Mouse (Mus musculus): ENCODE data around the gene Pigg. TPM values are rescaled to one million over a fixed set of nuclear protein-coding genes. Genes with fewer than 3 reads are reported as not detected.
"Not testable (repeated sequence)": the region's sequence is repeated elsewhere in the genome, so short reads cannot be mapped to it uniquely, and the experiment has no call there.

Gene Pigg
- polyA plus RNA-seq (2014; fragmentation: Nextera tagmentation; extraction: Ambion mirVana): 2.9 and 3.3 TPM in 2 replicates

- Histone ChIP-seq H3K4me2 (ENCODE audit: low read depth, low read length) (peak within 1 kb of the TSS; percentile 82), H3K9me3 (ENCODE audit: control insufficient read depth, low read length) (no peaks in the 10 kb centered on the region), H3K4me3 (ENCODE audit: low read depth, low read length) (peak within 1 kb of the TSS; percentile 57), H3K27me3 (ENCODE audit: control insufficient read depth, insufficient read depth, low read length) (no peaks in the 10 kb centered on the region), H3K4me1 (ENCODE audit: control insufficient read depth, insufficient read depth, low read length) (peaks cover 4% of the 10 kb centered on the region; the same call in 1 of the 2 replicates), H3K36me3 (ENCODE audit: control insufficient read depth, insufficient read depth, low read length) (no peaks in the 10 kb centered on the region), H3K27ac (ENCODE audit: low read depth, low read length) (peak within 1 kb of the TSS; percentile 64), H3K9ac (replicated peaks; ENCODE audit: low read depth, low read length) (peak within 1 kb of the TSS; percentile 80)
- peak; percentile 100 for ATAC-seq (ENCODE audit: low read depth)
- WGBS: under 1% methylated on average over 55 of the region's 57 CpGs
These were observed at the start of gene Pigg for GRCm38 (mm10) chr5:108312224-108313064. Gene Pigg, plus strand, starts transcription at chr5:108312609.

- H3K27ac ChIP-seq (ENCODE audit: low read depth, low read length): no peak overlapping the region
- H3K4me1 ChIP-seq (ENCODE audit: control insufficient read depth, insufficient read depth, low read length): no peaks in the 10 kb centered on the region
- H3K27me3 ChIP-seq (ENCODE audit: control insufficient read depth, insufficient read depth, low read length): no peaks in the 10 kb centered on the region
- 50% methylated on average over 4 of the region's 4 CpGs for WGBS
- no peak; the same call in 1 of the 2 replicates for ATAC-seq (ENCODE audit: low read depth)
- H3K4me3 ChIP-seq (ENCODE audit: low read depth, low read length): no peak overlapping the region
- H3K9me3 ChIP-seq (ENCODE audit: control insufficient read depth, low read length): no peaks in the 10 kb centered on the region
- H3K4me2 ChIP-seq (ENCODE audit: low read depth, low read length): no peak overlapping the region
- H3K9ac ChIP-seq (replicated peaks; ENCODE audit: low read depth, low read length): no peak overlapping the region
- no peaks in the 10 kb centered on the region for H3K36me3 ChIP-seq (ENCODE audit: control insufficient read depth, insufficient read depth, low read length)
These were observed 49.7 kb upstream of the Pigg start for GRCm38 (mm10) chr5:108262722-108263121.

GRCm38 (mm10) chr5:108263785-108264184, 48.6 kb upstream of the Pigg start:
- 85% methylated on average over 1 of the region's 1 CpGs for WGBS
- H3K4me3 ChIP-seq (ENCODE audit: low read depth, low read length); H3K9ac ChIP-seq (replicated peaks; ENCODE audit: low read depth, low read length); H3K27me3 ChIP-seq (ENCODE audit: control insufficient read depth, insufficient read depth, low read length); H3K36me3 ChIP-seq (ENCODE audit: control insufficient read depth, insufficient read depth, low read length); ATAC-seq (ENCODE audit: low read depth); H3K4me1 ChIP-seq (ENCODE audit: control insufficient read depth, insufficient read depth, low read length); H3K4me2 ChIP-seq (ENCODE audit: low read depth, low read length); H3K27ac ChIP-seq (ENCODE audit: low read depth, low read length); H3K9me3 ChIP-seq (ENCODE audit: control insufficient read depth, low read length): not testable (repeated sequence)

GRCm38 (mm10) chr5:108266990-108267389, 45.4 kb upstream of the Pigg start:
- H3K9ac ChIP-seq (replicated peaks; ENCODE audit: low read depth, low read length): no peak overlapping the region
- H3K4me2 ChIP-seq (ENCODE audit: low read depth, low read length): no peak overlapping the region
- no peak overlapping the region for H3K4me3 ChIP-seq (ENCODE audit: low read depth, low read length)
- H3K9me3 ChIP-seq (ENCODE audit: control insufficient read depth, low read length): no peaks in the 10 kb centered on the region
- no peaks in the 10 kb centered on the region for H3K27me3 ChIP-seq (ENCODE audit: control insufficient read depth, insufficient read depth, low read length)
- H3K36me3 ChIP-seq (ENCODE audit: control insufficient read depth, insufficient read depth, low read length): no peaks in the 10 kb centered on the region
- peaks cover 16% of the 10 kb centered on the region; the same call in 1 of the 2 replicates for H3K4me1 ChIP-seq (ENCODE audit: control insufficient read depth, insufficient read depth, low read length)
- no peak for ATAC-seq (ENCODE audit: low read depth)
- H3K27ac ChIP-seq (ENCODE audit: low read depth, low read length): no peak overlapping the region

- no peaks in the 10 kb centered on the region for H3K27me3 ChIP-seq (ENCODE audit: control insufficient read depth, insufficient read depth, low read length)
- H3K4me3 ChIP-seq (ENCODE audit: low read depth, low read length): peak within 1 kb of the TSS; percentile 99
- peak; percentile 99 for ATAC-seq (ENCODE audit: low read depth)
- peaks cover 16% of the 10 kb centered on the region; the same call in 1 of the 2 replicates for H3K4me1 ChIP-seq (ENCODE audit: control insufficient read depth, insufficient read depth, low read length)
- peak within 1 kb of the TSS; percentile 92 for H3K9ac ChIP-seq (replicated peaks; ENCODE audit: low read depth, low read length)
- H3K9me3 ChIP-seq (ENCODE audit: control insufficient read depth, low read length): no peaks in the 10 kb centered on the region
- peak within 1 kb of the TSS; percentile 90 for H3K27ac ChIP-seq (ENCODE audit: low read depth, low read length)
- 4% methylated on average over 49 of the region's 55 CpGs for WGBS
- no peaks in the 10 kb centered on the region for H3K36me3 ChIP-seq (ENCODE audit: control insufficient read depth, insufficient read depth, low read length)
- peak within 1 kb of the TSS; percentile 85 for H3K4me2 ChIP-seq (ENCODE audit: low read depth, low read length)
These were observed 44.0 kb upstream of the Pigg start, which contains the start of gene Dr1 for GRCm38 (mm10) chr5:108268127-108269062. Gene Dr1, plus strand, starts transcription at chr5:108268897.

- WGBS: under 1% methylated on average over 44 of the region's 44 CpGs
- Histone ChIP-seq H3K4me2 (ENCODE audit: low read depth, low read length) (peak overlapping the region; percentile 85), H3K27me3 (ENCODE audit: control insufficient read depth, insufficient read depth, low read length) (no peaks in the 10 kb centered on the region), H3K4me3 (ENCODE audit: low read depth, low read length) (peak overlapping the region; percentile 99), H3K27ac (ENCODE audit: low read depth, low read length) (peak overlapping the region; percentile 90), H3K36me3 (ENCODE audit: control insufficient read depth, insufficient read depth, low read length) (no peaks in the 10 kb centered on the region), H3K4me1 (ENCODE audit: control insufficient read depth, insufficient read depth, low read length) (peaks cover 16% of the 10 kb centered on the region; the same call in 1 of the 2 replicates), H3K9ac (replicated peaks; ENCODE audit: low read depth, low read length) (peak overlapping the region; percentile 92), H3K9me3 (ENCODE audit: control insufficient read depth, low read length) (no peaks in the 10 kb centered on the region)
- ATAC-seq (ENCODE audit: low read depth): peak; percentile 77
These were observed 43.2 kb upstream of the Pigg start for GRCm38 (mm10) chr5:108269063-108269810.

- Histone ChIP-seq H3K4me2 (ENCODE audit: low read depth, low read length) (peak overlapping the region; percentile 85), H3K4me1 (ENCODE audit: control insufficient read depth, insufficient read depth, low read length) (peaks cover 16% of the 10 kb centered on the region; the same call in 1 of the 2 replicates), H3K9ac (replicated peaks; ENCODE audit: low read depth, low read length) (peak overlapping the region; percentile 92), H3K27ac (ENCODE audit: low read depth, low read length) (no peak overlapping the region), H3K4me3 (ENCODE audit: low read depth, low read length) (peak overlapping the region; percentile 99), H3K9me3 (ENCODE audit: control insufficient read depth, low read length) (no peaks in the 10 kb centered on the region), H3K27me3 (ENCODE audit: control insufficient read depth, insufficient read depth, low read length) (no peaks in the 10 kb centered on the region), H3K36me3 (ENCODE audit: control insufficient read depth, insufficient read depth, low read length) (no peaks in the 10 kb centered on the region)
- no peak for ATAC-seq (ENCODE audit: low read depth)
- 18% methylated on average over 7 of the region's 7 CpGs for WGBS
These were observed 42.6 kb upstream of the Pigg start for GRCm38 (mm10) chr5:108269811-108270151.

GRCm38 (mm10) chr5:108270415-108270814, 42.0 kb upstream of the Pigg start:
- Histone ChIP-seq H3K27me3 (ENCODE audit: control insufficient read depth, insufficient read depth, low read length) (no peaks in the 10 kb centered on the region), H3K9ac (replicated peaks; ENCODE audit: low read depth, low read length) (no peak overlapping the region), H3K4me2 (ENCODE audit: low read depth, low read length) (peak overlapping the region; percentile 85), H3K36me3 (ENCODE audit: control insufficient read depth, insufficient read depth, low read length) (no peaks in the 10 kb centered on the region), H3K4me3 (ENCODE audit: low read depth, low read length) (peak overlapping the region; percentile 99), H3K27ac (ENCODE audit: low read depth, low read length) (no peak overlapping the region), H3K4me1 (ENCODE audit: control insufficient read depth, insufficient read depth, low read length) (peaks cover 16% of the 10 kb centered on the region; the same call in 1 of the 2 replicates), H3K9me3 (ENCODE audit: control insufficient read depth, low read length) (no peaks in the 10 kb centered on the region)
- 49% methylated on average over 9 of the region's 9 CpGs for WGBS
- no peak for ATAC-seq (ENCODE audit: low read depth)

Measured in neural tube, embryonic 14.5 days (tissue).